Mouse (Mus musculus) forebrain, postnatal 0 days (tissue): ENCODE data around the gene Gm21992. TPM values are rescaled to one million over a fixed set of nuclear protein-coding genes. Genes with fewer than 3 reads are reported as not detected.

Experiments
- ATAC-seq: fragments of 200-750 bp; cut with Nextera tagmentation; 2 replicates; pipeline ENCODE4 v1.8.0; 2017; ENCODE audit warnings: mild to moderate bottlenecking, moderate library complexity
- DNase-seq: peaks from one replicate; pipeline ENCODE4 v3.0.0-alpha.2; 2015
- H3K27ac ChIP-seq: fragments of 300-500 bp; sonication (generic); 2 replicates; pipeline ENCODE4 v1.5.1; 2014; ENCODE audit warnings: low read depth, mild to moderate bottlenecking, antibody characterized with exemption, low read length, moderate library complexity, mixed read lengths
- H3K27me3 ChIP-seq: fragments of 300-500 bp; sonication (generic); 2 replicates; pipeline ENCODE4 v1.6.1; 2014; ENCODE audit warnings: mild to moderate bottlenecking, low read length, mixed read lengths; ENCODE audit not compliant: insufficient read depth
- H3K36me3 ChIP-seq: fragments of 300-500 bp; sonication (generic); 2 replicates; pipeline ENCODE4 v1.6.1; 2014; ENCODE audit warnings: mild to moderate bottlenecking, moderate library complexity; ENCODE audit not compliant: insufficient read depth
- H3K4me1 ChIP-seq: fragments of 300-500 bp; sonication (generic); 2 replicates; pipeline ENCODE4 v1.6.1; 2014; ENCODE audit warnings: antibody characterized with exemption; ENCODE audit not compliant: insufficient read depth
- H3K4me2 ChIP-seq: fragments of 300-500 bp; sonication (generic); 2 replicates; pipeline ENCODE4 v1.6.1; 2014; ENCODE audit warnings: low read depth, mild to moderate bottlenecking, moderate library complexity
- H3K4me3 ChIP-seq: fragments of 300-500 bp; sonication (generic); 2 replicates; pipeline ENCODE4 v1.5.1; 2014; ENCODE audit warnings: low read depth, low read length, mixed read lengths
- H3K9ac ChIP-seq: fragments of 300-500 bp; sonication (generic); 2 replicates; pipeline ENCODE4 v1.6.1; 2014; ENCODE audit warnings: mild to moderate bottlenecking
- H3K9me3 ChIP-seq: fragments of 300-500 bp; sonication (generic); 2 replicates; pipeline ENCODE4 v1.6.1; 2016; ENCODE audit warnings: low read length
- CTCF ChIP-seq: sonication (generic); IDR thresholded peaks from 2 replicates; pipeline ENCODE4 v1.5.1; 2016; ENCODE audit warnings: antibody characterized with exemption, control low read depth, low read depth
- WGBS: fragments of 180-500 bp; shearing (Covaris S2); extraction: QIAGEN DNeasy Blood & Tissue Kit; methylation state at CpG from one replicate; pipeline ENCODE4 v1.1.7; 2014; 5-methylcytosine and 5-hydroxymethylcytosine counted together
- polyA plus RNA-seq: library from polyadenylated mRNA; unstranded; fragments of >200 nt; fragmentation: Nextera tagmentation; extraction: Ambion mirVana; gene quantifications from 2 replicates; pipeline ENCODE4 v1.2.1, GENCODE M21; 2015
- total RNA-seq: library from RNA; depleted of rRNA; stranded (reverse); fragments of >200 nt; gene quantifications from 2 replicates; pipeline ENCODE4 v1.2.3, GENCODE M21; 2014

Gene Gm21992
- total and polyA plus RNA-seq, 2 experiments from 2014 or later, result 15.0 to 20.4 TPM

- ATAC-seq, result no peak
- H3K4me2 ChIP-seq, result no peak overlapping the region
- WGBS, result 74% methylated on average over 4 of the region's 4 CpGs
- no peak overlapping the region for H3K9ac ChIP-seq
- H3K36me3 ChIP-seq, result no peaks in the 10 kb centered on the region
- no peak overlapping the region for H3K27ac ChIP-seq
- no peak for DNase-seq
- H3K9me3 ChIP-seq, result no peaks in the 10 kb centered on the region
- H3K4me1 ChIP-seq, result peaks cover 4% of the 10 kb centered on the region; the same call in 1 of the 2 replicates
- H3K4me3 ChIP-seq, result no peak overlapping the region
- no peaks in the 10 kb centered on the region for H3K27me3 ChIP-seq
- TF ChIP-seq CTCF, result no peak
These were observed 38.4 kb upstream of the Gm21992 start for GRCm38 (mm10) chr19:4849800-4850199.

- no peaks in the 10 kb centered on the region for H3K36me3 ChIP-seq
- no peak overlapping the region for H3K27ac ChIP-seq
- no peak overlapping the region for H3K4me3 ChIP-seq
- ATAC-seq (no peak), DNase-seq (peak; percentile 14)
- peak; percentile 59 for TF ChIP-seq CTCF
- H3K9me3 ChIP-seq, result no peaks in the 10 kb centered on the region
- 34% methylated on average over 7 of the region's 7 CpGs for WGBS
- H3K4me1 ChIP-seq, result no peaks in the 10 kb centered on the region
- H3K9ac ChIP-seq, result no peak overlapping the region
- H3K4me2 ChIP-seq, result no peak overlapping the region
- no peaks in the 10 kb centered on the region for H3K27me3 ChIP-seq
These were observed 36.1 kb upstream of the Gm21992 start for GRCm38 (mm10) chr19:4847490-4847889.

GRCm38 (mm10) chr19:4845846-4846245, 34.4 kb upstream of the Gm21992 start:
- TF ChIP-seq CTCF, result no peak
- ATAC-seq, result no peak
- 74% methylated on average over 2 of the region's 2 CpGs for WGBS

GRCm38 (mm10) chr19:4842611-4843010, 31.2 kb upstream of the Gm21992 start:
- ATAC-seq, result no peak
- no peaks in the 10 kb centered on the region for H3K36me3 ChIP-seq
- 76% methylated on average over 2 of the region's 2 CpGs for WGBS
- no peaks in the 10 kb centered on the region for H3K9me3 ChIP-seq
- H3K27ac ChIP-seq, result no peak overlapping the region
- no peak overlapping the region for H3K9ac ChIP-seq
- TF ChIP-seq CTCF, result no peak
- no peak overlapping the region for H3K4me3 ChIP-seq
- H3K4me1 ChIP-seq, result 0 out of 2 replicates have a peak, but pooled peaks cover 8% of the 10 kb centered on the region
- H3K4me2 ChIP-seq, result no peak overlapping the region
- DNase-seq, result no peak
- peaks cover 7% of the 10 kb centered on the region; the same call in 1 of the 2 replicates for H3K27me3 ChIP-seq

More at GRCm38 (mm10) chr19:4845846-4846245, 34.4 kb upstream of the Gm21992 start:
- H3K27me3 ChIP-seq, result no peaks in the 10 kb centered on the region
- no peaks in the 10 kb centered on the region for H3K9me3 ChIP-seq
- no peak overlapping the region for H3K4me2 ChIP-seq
- H3K4me3 ChIP-seq, result no peak overlapping the region
- H3K9ac ChIP-seq, result no peak overlapping the region
- H3K36me3 ChIP-seq, result no peaks in the 10 kb centered on the region
- H3K4me1 ChIP-seq, result no peaks in the 10 kb centered on the region
- no peak overlapping the region for H3K27ac ChIP-seq
- no peak for DNase-seq

- H3K9me3 ChIP-seq, result no peaks in the 10 kb centered on the region
- H3K36me3 ChIP-seq, result no peaks in the 10 kb centered on the region
- no peak overlapping the region for H3K4me3 ChIP-seq
- 0 out of 2 replicates have a peak, but pooled peaks cover 8% of the 10 kb centered on the region for H3K4me1 ChIP-seq
- H3K9ac ChIP-seq, result no peak overlapping the region
- no peak overlapping the region for H3K27ac ChIP-seq
- no peak for DNase-seq
- H3K4me2 ChIP-seq, result no peak overlapping the region
- no peak for TF ChIP-seq CTCF
- WGBS, result 87% methylated on average over 9 of the region's 9 CpGs
- peaks cover 7% of the 10 kb centered on the region; the same call in 1 of the 2 replicates for H3K27me3 ChIP-seq
- no peak for ATAC-seq
These were observed 29.4 kb upstream of the Gm21992 start for GRCm38 (mm10) chr19:4840848-4841247.

GRCm38 (mm10) chr19:4839149-4839548, 27.7 kb upstream of the Gm21992 start, which contains the start of the genes Ccs and Ccdc87:
TSS of gene Ccs (minus strand) at chr19:4839332.
TSS of gene Ccdc87 (plus strand) at chr19:4839366.
- Histone ChIP-seq H3K27ac (no peak within 1 kb of the TSS), H3K27me3 (peaks cover 7% of the 10 kb centered on the region; the same call in 1 of the 2 replicates), H3K4me1 (0 out of 2 replicates have a peak, but pooled peaks cover 8% of the 10 kb centered on the region), H3K9ac (peak within 1 kb of the TSS; percentile 56), H3K36me3 (no peaks in the 10 kb centered on the region), H3K4me2 (peak within 1 kb of the TSS; percentile 96), H3K4me3 (peak within 1 kb of the TSS; percentile 57), H3K9me3 (no peaks in the 10 kb centered on the region)
- under 1% methylated on average over 25 of the region's 25 CpGs for WGBS
- peak; percentile 99 for ATAC-seq
- peak; percentile 93 for DNase-seq
- TF ChIP-seq CTCF, result peak; percentile 31; the same call in 1 of the 2 replicates

GRCm38 (mm10) chr19:4838526-4839140, 27.2 kb upstream of the Gm21992 start:
- ATAC-seq, result no peak
- no peak for TF ChIP-seq CTCF
- peak overlapping the region; percentile 96 for H3K4me2 ChIP-seq
- H3K27me3 ChIP-seq, result peaks cover 7% of the 10 kb centered on the region; the same call in 1 of the 2 replicates
- H3K4me1 ChIP-seq, result 0 out of 2 replicates have a peak, but pooled peaks cover 8% of the 10 kb centered on the region
- H3K36me3 ChIP-seq, result no peaks in the 10 kb centered on the region
- H3K27ac ChIP-seq, result no peak overlapping the region
- H3K4me3 ChIP-seq, result peak overlapping the region; percentile 57
- 28% methylated on average over 10 of the region's 10 CpGs for WGBS
- no peaks in the 10 kb centered on the region for H3K9me3 ChIP-seq
- DNase-seq, result no peak
- H3K9ac ChIP-seq, result peak overlapping the region; percentile 56
